8 mouse cellular contexts compared by ENCODE assay signal in the genomic region with DNA sequence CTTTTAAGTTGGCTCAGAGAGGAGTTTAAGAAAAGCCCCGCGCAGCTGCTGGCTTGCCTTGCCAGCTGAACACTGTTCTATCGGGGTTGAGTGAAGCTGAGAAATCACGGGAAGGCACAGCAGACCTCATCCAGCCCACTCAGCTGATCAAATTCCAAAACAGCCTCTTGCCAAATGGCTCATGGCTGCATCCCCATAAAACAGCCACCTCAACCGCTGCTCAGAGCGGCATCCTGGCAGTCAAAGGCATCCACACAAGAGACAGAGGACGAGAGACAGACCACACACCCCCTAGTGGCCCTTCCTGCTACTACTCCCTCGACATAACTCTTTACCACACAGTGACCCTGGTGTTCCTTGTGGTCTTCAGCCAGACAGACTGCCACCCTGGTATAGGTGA. TPM values are rescaled to one million over a fixed set of nuclear protein-coding genes. Genes with fewer than 3 reads are reported as not detected.
DNase-seq lines count a peak whose midpoint lies in the region; ATAC-seq and TF ChIP-seq lines count a peak whose summit lies in the region.

No protein-coding gene starts in this region.

- no peak overlapping the region for H3K27ac ChIP-seq in kidney, embryonic 15.5 days
- H3K27ac ChIP-seq in limb, embryonic 14.5 days (replicated peaks; ENCODE audit: low read depth, low read length), result no peak overlapping the region

- DNase-seq in gastrocnemius, postnatal 14 days, result peak; percentile 13
- DNase-seq in gastrocnemius, postnatal 36 days, result no peak
- DNase-seq in CD4-positive, CD25-positive, alpha-beta regulatory T cell, adult 2 months (ENCODE audit: low read depth, low spot score), result peak; percentile 52
- DNase-seq in embryo, embryonic 10.5 days (ENCODE audit: low spot score), result peak; percentile 65
- peak; percentile 48 for DNase-seq in limb, embryonic 14.5 days (ENCODE audit: low spot score)
- peak; percentile 36 for DNase-seq in right cerebral cortex, postnatal 4 days
- no peak for DNase-seq in spleen, postnatal 4 days (ENCODE audit: low spot score in 2 of 2)

- no peaks in the 10 kb centered on the region for H3K9me3 ChIP-seq in kidney, embryonic 15.5 days (replicated peaks)
- H3K9me3 ChIP-seq in limb, embryonic 14.5 days (ENCODE audit: control insufficient read depth, low read length), result no peaks in the 10 kb centered on the region

- H3K4me2 ChIP-seq in kidney, embryonic 15.5 days, result no peak overlapping the region
- no peak overlapping the region for H3K4me2 ChIP-seq in limb, embryonic 14.5 days (replicated peaks; ENCODE audit: low read depth, low read length, severe bottlenecking)

- H3K9ac ChIP-seq in kidney, embryonic 15.5 days, result no peak overlapping the region
- no peak overlapping the region for H3K9ac ChIP-seq in limb, embryonic 14.5 days (ENCODE audit: low read depth, low read length, severe bottlenecking)

- H3K27me3 ChIP-seq in kidney, embryonic 15.5 days, result no peaks in the 10 kb centered on the region
- H3K27me3 ChIP-seq in limb, embryonic 14.5 days (ENCODE audit: control insufficient read depth, insufficient read depth, low read length), result no peaks in the 10 kb centered on the region

- WGBS in kidney, embryonic 15.5 days, result 28% methylated on average over 8 of the region's 8 CpGs
- WGBS in limb, embryonic 14.5 days, result 26% methylated on average over 8 of the region's 8 CpGs

- no peak overlapping the region for H3K4me3 ChIP-seq in kidney, embryonic 15.5 days (replicated peaks)
- no peak overlapping the region for H3K4me3 ChIP-seq in limb, embryonic 14.5 days (replicated peaks; ENCODE audit: low read length)

- H3K4me1 ChIP-seq in kidney, embryonic 15.5 days, result no peaks in the 10 kb centered on the region
- H3K4me1 ChIP-seq in limb, embryonic 14.5 days (ENCODE audit: control insufficient read depth, insufficient read depth, low read length), result no peaks in the 10 kb centered on the region

- no peaks in the 10 kb centered on the region for H3K36me3 ChIP-seq in kidney, embryonic 15.5 days
- no peaks in the 10 kb centered on the region for H3K36me3 ChIP-seq in limb, embryonic 14.5 days (ENCODE audit: control insufficient read depth, insufficient read depth, low read length)

- ATAC-seq in kidney, embryonic 15.5 days (replicated peaks; ENCODE audit: low FRiP score), result peak; percentile 54; the same call in 1 of the 2 replicates
- ATAC-seq in limb, embryonic 14.5 days (ENCODE audit: low FRiP score, low read depth), result no peak; the same call in 1 of the 2 replicates

- intact Hi-C loops in gastrocnemius, postnatal 14 days (cut with DNase I; ENCODE audit: low total_unique reads), result loop anchor here (10.0 kb wide), 1 partner anchor 199 kb away; no protein-coding TSS in a partner anchor
- intact Hi-C loops in gastrocnemius, postnatal 36 days (cut with DNase I), result no loop called here

- no peak for TF ChIP-seq POLR2A in limb, embryonic 14.5 days (IDR thresholded peaks at IDR 0.05; ENCODE audit: borderline replicate concordance, extremely low read depth, insufficient read depth, insufficient read length)

RNA-seq across cellular contexts. Expression of gene Bace2, which starts 30.6 kb away (rescaled TPM):
- total RNA-seq in gastrocnemius, postnatal 14 days (2021), result 10 to 100 TPM in 1 of 2 experiments, 1 to 10 TPM in 1; 6.1 to 10.2 TPM
- 1 to 10 TPM; 3.4 to 6.4 TPM for total RNA-seq in gastrocnemius, postnatal 36 days (2021)
- polyA plus RNA-seq in kidney, embryonic 15.5 days (2015; fragmentation: Nextera tagmentation; extraction: Ambion mirVana), result 7.3 and 9.4 TPM in 2 replicates
- 2.1 and 2.3 TPM in 2 replicates for polyA plus RNA-seq in limb, embryonic 14.5 days (2012; rRNA removed)
- 11.8 and 13.5 TPM in 2 replicates for polyA plus RNA-seq in limb, embryonic 14.5 days (2014; fragmentation: Nextera tagmentation; extraction: Ambion mirVana)

Comparison
In these comparisons a context has a peak if more than half of its experiments do, and no peak if none do; other contexts are left out.
1. DNase-seq: peak in gastrocnemius, postnatal 14 days (single experiment), CD4-positive, CD25-positive, alpha-beta regulatory T cell, adult 2 months (single experiment), embryo, embryonic 10.5 days (single experiment), limb, embryonic 14.5 days (single experiment) and right cerebral cortex, postnatal 4 days (single experiment); none in gastrocnemius, postnatal 36 days (0 of 2) and spleen, postnatal 4 days (0 of 2).